Mouse (Mus musculus): ENCODE measurements around the gene Prkar2b.

- TF ChIP-seq GATA1 (IDR thresholded peaks at IDR 0.05; ENCODE audit: low read length) (no peak), TAL1 (IDR thresholded peaks at IDR 0.05; ENCODE audit: low read length) (no peak)
Measured at GRCm38 (mm10) chr12:32109201-32109600, 48.1 kb upstream of the Prkar2b start.

Data from erythroblast, embryonic 14.5 days (primary cell).